Mouse (Mus musculus) testis, adult 2 months (tissue): Measurements from ENCODE around the gene Ptpn3. TPM values are rescaled to one million over a fixed set of nuclear protein-coding genes. Genes with fewer than 3 reads are reported as not detected.

ENCODE experiments used
- H3K27ac ChIP-seq: fragments of 200-500 bp; 2 replicates; pipeline ENCODE4 v1.5.1; 2012; ENCODE audit warnings: low read depth, low read length; ENCODE audit not compliant: control insufficient read depth, insufficient read depth
- H3K27me3 ChIP-seq: fragments of 200-500 bp; 2 replicates; pipeline ENCODE4 v1.6.1; 2012; ENCODE audit warnings: mild to moderate bottlenecking, low read length, moderate library complexity; ENCODE audit not compliant: control insufficient read depth, insufficient read depth
- H3K36me3 ChIP-seq: fragments of 200-500 bp; 2 replicates; pipeline ENCODE4 v1.6.1; 2012; ENCODE audit warnings: mild to moderate bottlenecking, low read length; ENCODE audit not compliant: control insufficient read depth, insufficient read depth
- H3K4me1 ChIP-seq: fragments of 200-500 bp; 2 replicates; pipeline ENCODE4 v1.6.1; 2012; ENCODE audit warnings: low read length; ENCODE audit not compliant: control insufficient read depth, insufficient read depth
- H3K4me3 ChIP-seq: fragments of 200-500 bp; 2 replicates; pipeline ENCODE4 v1.5.1; 2012; ENCODE audit warnings: low read depth, mild to moderate bottlenecking, low read length, moderate library complexity, mixed read lengths; ENCODE audit not compliant: control insufficient read depth
- CTCF ChIP-seq: fragments of 200-500 bp; IDR thresholded peaks from 2 replicates; pipeline ENCODE4 v1.5.1; 2012; ENCODE audit warnings: low read depth, mild to moderate bottlenecking, inconsistent platforms, low read length, moderate library complexity; ENCODE audit not compliant: control insufficient read depth, insufficient read depth, insufficient replicate concordance
- POLR2A ChIP-seq: fragments of 200-500 bp; IDR thresholded peaks from 2 replicates; pipeline ENCODE4 v1.6.1; 2012; ENCODE audit warnings: low read depth, mild to moderate bottlenecking, inconsistent platforms, low read length, moderate library complexity; ENCODE audit not compliant: control insufficient read depth
- polyA plus RNA-seq: library from polyadenylated mRNA; depleted of rRNA; stranded (reverse); fragments of >200 nt; gene quantifications from 2 replicates; pipeline ENCODE4 v1.2.3, GENCODE M21; 2012

The Ptpn3 gene
- polyA plus RNA-seq, 1 experiment, result 0.42 TPM

- Histone ChIP-seq H3K36me3 (no peaks in the 10 kb centered on the region), H3K4me1 (no peaks in the 10 kb centered on the region)
- no peak for TF ChIP-seq POLR2A
Observed at GRCm38 (mm10) chr4:57332511-57332910, 30.9 kb upstream of the Ptpn3 start.

GRCm38 (mm10) chr4:57320606-57321327, 19.1 kb upstream of the Ptpn3 start:
- Histone ChIP-seq H3K27me3 (no peaks in the 10 kb centered on the region), H3K27ac (no peak overlapping the region), H3K4me3 (peak overlapping the region; percentile 19), H3K4me1 (no peaks in the 10 kb centered on the region), H3K36me3 (no peaks in the 10 kb centered on the region)
- TF ChIP-seq POLR2A (no peak), CTCF (peak; percentile 39; the same call in 1 of the 2 replicates)

More at GRCm38 (mm10) chr4:57332511-57332910, 30.9 kb upstream of the Ptpn3 start:
- Histone ChIP-seq H3K4me3 (no peak overlapping the region), H3K27me3 (no peaks in the 10 kb centered on the region), H3K27ac (no peak overlapping the region)

- Histone ChIP-seq H3K36me3 (no peaks in the 10 kb centered on the region), H3K27ac (no peak overlapping the region), H3K27me3 (no peaks in the 10 kb centered on the region), H3K4me1 (no peaks in the 10 kb centered on the region), H3K4me3 (no peak overlapping the region)
- no peak for TF ChIP-seq POLR2A
- no peak for TF ChIP-seq CTCF
Observed at GRCm38 (mm10) chr4:57318525-57319212, 17.0 kb upstream of the Ptpn3 start.

GRCm38 (mm10) chr4:57312256-57313166, 10.9 kb upstream of the Ptpn3 start:
- Histone ChIP-seq H3K4me1 (peaks cover 6% of the 10 kb centered on the region; the same call in 1 of the 2 replicates), H3K36me3 (no peaks in the 10 kb centered on the region), H3K4me3 (no peak overlapping the region), H3K27me3 (no peaks in the 10 kb centered on the region), H3K27ac (no peak overlapping the region)
- TF ChIP-seq CTCF (no peak), POLR2A (no peak)

DNA sequence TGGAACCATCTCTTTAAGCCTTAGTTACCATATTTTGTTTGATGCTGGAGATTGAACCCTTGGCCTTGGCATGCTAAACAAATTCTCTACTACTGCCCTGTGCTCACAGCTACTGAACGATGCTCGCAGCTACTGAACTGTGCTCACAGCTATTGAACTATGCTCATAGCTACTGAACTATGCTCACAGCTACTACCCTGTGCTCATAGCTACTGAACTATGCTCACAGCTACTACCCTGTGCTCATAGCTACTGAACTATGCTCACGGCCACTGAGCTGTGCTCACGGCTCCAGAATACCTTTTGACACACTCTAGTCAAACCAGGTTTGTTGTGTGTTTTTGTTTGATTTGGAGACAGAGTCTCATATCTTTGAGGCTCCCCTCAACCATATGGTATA, 10.1 kb upstream of the Ptpn3 start:
- TF ChIP-seq CTCF (no peak), POLR2A (no peak)
- no peaks in the 10 kb centered on the region for H3K27me3 ChIP-seq
- no peak overlapping the region for H3K4me3 ChIP-seq
- H3K27ac ChIP-seq, result no peak overlapping the region
- H3K4me1 ChIP-seq, result peaks cover 6% of the 10 kb centered on the region; the same call in 1 of the 2 replicates
- no peaks in the 10 kb centered on the region for H3K36me3 ChIP-seq

DNA sequence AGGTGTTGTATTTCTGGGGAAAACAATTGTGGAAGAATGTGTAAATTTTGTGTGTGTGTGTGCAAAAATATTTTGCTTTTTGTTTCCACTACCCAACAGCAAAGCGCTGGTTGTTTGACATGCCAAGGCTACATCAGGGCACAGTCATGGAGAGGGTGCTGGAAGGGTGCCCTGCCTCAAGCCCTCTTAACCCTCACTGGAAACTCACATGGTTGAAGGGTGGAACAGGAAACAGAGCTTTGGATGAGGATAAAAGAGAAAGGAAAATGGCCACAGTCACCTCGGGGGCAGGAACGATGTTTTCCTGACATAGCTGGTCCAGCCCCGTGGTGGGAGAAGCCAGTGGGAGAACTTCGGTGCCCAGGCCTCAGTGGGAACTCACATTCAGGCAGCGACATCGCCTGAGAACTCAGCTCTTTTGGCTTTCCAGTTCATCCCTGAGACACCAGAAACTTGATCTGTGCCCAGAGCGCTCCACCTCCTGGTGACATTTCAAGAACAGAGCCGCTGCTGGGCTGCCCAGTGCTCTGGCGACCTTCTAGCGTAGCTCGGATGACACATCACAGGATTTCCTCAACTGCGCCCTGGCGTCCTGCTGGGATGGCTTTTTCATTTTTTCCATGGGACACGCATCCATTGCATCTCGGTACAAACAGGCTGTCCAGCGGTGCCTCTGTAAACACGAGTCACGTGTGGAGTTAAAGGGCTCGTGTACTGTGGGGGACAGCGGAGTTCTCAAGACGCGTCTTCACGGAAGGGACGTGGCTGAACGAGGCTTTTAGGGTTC, 6.8 kb upstream of the Ptpn3 start:
- Histone ChIP-seq H3K4me3 (no peak overlapping the region; the same call in 1 of the 2 replicates), H3K4me1 (peaks cover 6% of the 10 kb centered on the region; the same call in 1 of the 2 replicates), H3K27me3 (no peaks in the 10 kb centered on the region)

More for the DNA sequence above, 6.8 kb upstream of the Ptpn3 start:
- TF ChIP-seq POLR2A, result no peak
- TF ChIP-seq CTCF, result no peak
- Histone ChIP-seq H3K27ac (no peak overlapping the region), H3K36me3 (no peaks in the 10 kb centered on the region)
